Mouse (Mus musculus) Muller cell, postnatal 12 days (primary cell): ENCODE measurements around the gene Olfr317.
"Not testable (repeated sequence)": the region's sequence is repeated elsewhere in the genome, so short reads cannot be mapped to it uniquely, and the experiment has no call there.

Experiments used
- DNase-seq: peaks from one replicate; pipeline ENCODE4 v3.0.0-alpha.2; 2015; ENCODE audit errors: inconsistent ontology term

The Olfr317 gene

GRCm38 (mm10) chr11:58738792-58739262 lies at the start of gene Olfr317:
Gene Olfr317, minus strand, starts transcription at chr11:58739212.
- DNase-seq = no peak

- no peak for DNase-seq
These were observed 49.3 kb upstream of the Olfr317 start for GRCm38 (mm10) chr11:58788346-58788745.

GRCm38 (mm10) chr11:58787651-58788050 lies 48.6 kb upstream of the Olfr317 start:
- DNase-seq = no peak

- no peak for DNase-seq
These were observed 45.2 kb upstream of the Olfr317 start for GRCm38 (mm10) chr11:58784182-58784581.

- DNase-seq = no peak
These were observed 43.6 kb upstream of the Olfr317 start, which contains the start of gene Olfr314 for GRCm38 (mm10) chr11:58782480-58783089. Gene Olfr314, plus strand, starts transcription at chr11:58782952.

GRCm38 (mm10) chr11:58772888-58773287 lies 33.9 kb upstream of the Olfr317 start, which contains the start of gene Olfr315:
Gene Olfr315, plus strand, starts transcription at chr11:58773188.
- no peak for DNase-seq

- DNase-seq = no peak
These were observed 13.4 kb upstream of the Olfr317 start, which contains the start of gene Olfr316 for GRCm38 (mm10) chr11:58752434-58752833. Gene Olfr316, plus strand, starts transcription at chr11:58752734.

GRCm38 (mm10) chr11:58751096-58751495 lies 12.1 kb upstream of the Olfr317 start:
- DNase-seq = not testable (repeated sequence)

- no peak for DNase-seq
These were observed 5.6 kb downstream of the Olfr317 start for GRCm38 (mm10) chr11:58733372-58733771.

- peak; percentile 22 for DNase-seq
These were observed 10.9 kb downstream of the Olfr317 start for GRCm38 (mm10) chr11:58727896-58728650.

- no peak for DNase-seq
These were observed 15.1 kb downstream of the Olfr317 start, which contains the start of gene Olfr318 for GRCm38 (mm10) chr11:58723914-58724313. Gene Olfr318, minus strand, starts transcription at chr11:58724014.

- DNase-seq = no peak
These were observed 19.3 kb downstream of the Olfr317 start for GRCm38 (mm10) chr11:58719701-58720100.

GRCm38 (mm10) chr11:58717723-58718122 lies 21.3 kb downstream of the Olfr317 start:
- not testable (repeated sequence) for DNase-seq

- DNase-seq = no peak
These were observed 29.9 kb downstream of the Olfr317 start for GRCm38 (mm10) chr11:58709086-58709485.

GRCm38 (mm10) chr11:58698862-58699261 lies 40.1 kb downstream of the Olfr317 start, which contains the start of gene Olfr319:
Gene Olfr319, plus strand, starts transcription at chr11:58699162.
- DNase-seq = no peak
